Mouse (Mus musculus) monocyte, adult 5-6 weeks (primary cell): ENCODE measurements around the gene Slc39a1. TPM values are rescaled to one million over a fixed set of nuclear protein-coding genes. Genes with fewer than 3 reads are reported as not detected.
"Not testable (repeated sequence)": the region's sequence is repeated elsewhere in the genome, so short reads cannot be mapped to it uniquely, and the experiment has no call there.

Experiments used
- ATAC-seq: fragments of 153-309, 156-312 bp; replicated peaks from 2 replicates; pipeline ENCODE4 v1.8.0; 2017; ENCODE audit warnings: mild to moderate bottlenecking; ENCODE audit not compliant: low TSS enrichment, insufficient number of reproducible peaks, severe bottlenecking, poor library complexity, low FRiP score
- total RNA-seq: library from RNA; stranded (forward); fragments of 200-1000, 200-491, 200-594 nt; gene quantifications from 3 replicates; pipeline ENCODE4 v1.2.3, GENCODE M21; 2017

The Slc39a1 gene
- total RNA-seq, 1 experiment from 2014 or later: 49.4 TPM

GRCm38 (mm10) chr3:90289403-90289802 lies 41.4 kb downstream of the Slc39a1 start:
- ATAC-seq: not testable (repeated sequence)

GRCm38 (mm10) chr3:90290602-90291001 lies 42.6 kb downstream of the Slc39a1 start:
- no peak for ATAC-seq

GRCm38 (mm10) chr3:90291982-90292344 lies 44.0 kb downstream of the Slc39a1 start:
- no peak for ATAC-seq

- peak; percentile 98 for ATAC-seq
Measured at GRCm38 (mm10) chr3:90292345-90293275, 44.6 kb downstream of the Slc39a1 start, which contains the start of gene Gatad2b. TSS of gene Gatad2b (plus strand) at chr3:90293178.

- no peak for ATAC-seq
Measured at GRCm38 (mm10) chr3:90293352-90294063, 45.5 kb downstream of the Slc39a1 start.

- no peak for ATAC-seq
Measured at GRCm38 (mm10) chr3:90294064-90294440, 46.1 kb downstream of the Slc39a1 start.

- no peak for ATAC-seq
Measured at GRCm38 (mm10) chr3:90294651-90295050, 46.7 kb downstream of the Slc39a1 start.

Other genes with a start within 250 kb of the Slc39a1 start
- gene Hax1, start 249.4 kb upstream of the Slc39a1 start, total RNA-seq: 44.9 to 89.5 TPM (median 54.6 TPM) in 3 replicates
- 71.0 to 80.3 TPM (median 79.6 TPM) in 3 replicates for gene 4933434E20Rik, start 196.5 kb upstream of the Slc39a1 start, total RNA-seq
- gene Ubap2l, start 195.5 kb upstream of the Slc39a1 start, total RNA-seq: 84.5 to 177 TPM (median 158 TPM) in 3 replicates
- gene Tpm3, start 175.5 kb upstream of the Slc39a1 start, total RNA-seq: 927 to 1,272 TPM (median 1,055 TPM) in 3 replicates
- gene Nup210l, start 144.0 kb upstream of the Slc39a1 start, total RNA-seq: 0.19 to 0.49 TPM (median 0.32 TPM) in 3 replicates
- gene Rps27, start 34.5 kb upstream of the Slc39a1 start, total RNA-seq: 4,989 to 6,509 TPM (median 5,955 TPM) in 3 replicates
- gene Rab13, start 34.5 kb upstream of the Slc39a1 start, total RNA-seq: not detected in 3 replicates
- 64.6 to 97.8 TPM (median 65.2 TPM) in 3 replicates for gene Jtb, start 16.6 kb upstream of the Slc39a1 start, total RNA-seq
- 0.49 to 1.1 TPM in 2 of 3 replicates, not detected in the other for gene Creb3l4, start 4.7 kb upstream of the Slc39a1 start, total RNA-seq
- 19.2 to 40.7 TPM (median 19.9 TPM) in 3 replicates for gene Crtc2, start 6.0 kb downstream of the Slc39a1 start, total RNA-seq
- gene Dennd4b, start 17.0 kb downstream of the Slc39a1 start, total RNA-seq: 15.4 to 39.1 TPM (median 16.3 TPM) in 3 replicates
- 26.9 to 46.5 TPM (median 34.1 TPM) in 3 replicates for gene Gatad2b, start 45.0 kb downstream of the Slc39a1 start, total RNA-seq
- 2.1 TPM in 1 of 3 replicates, not detected in the others for gene Slc27a3, start 141.8 kb downstream of the Slc39a1 start, total RNA-seq
- gene Ints3, start 185.4 kb downstream of the Slc39a1 start, total RNA-seq: 11.7 to 26.5 TPM (median 12.9 TPM) in 3 replicates
- gene Npr1, start 217.7 kb downstream of the Slc39a1 start, total RNA-seq: not detected in 3 replicates
- gene Ilf2, start 228.0 kb downstream of the Slc39a1 start, total RNA-seq: 72.4 to 84.1 TPM (median 74.7 TPM) in 3 replicates
- 52.4 to 94.4 TPM (median 62.0 TPM) in 3 replicates for gene Snapin, start 242.9 kb downstream of the Slc39a1 start, total RNA-seq